Mouse (Mus musculus): ENCODE measurements at regions not wholly inside any gene's neighbourhood (a gene's known extent, or its start where the extent isn't known, plus 50 kb on each side); places are given as distances from the start of the nearest gene placed in this dataset.

GRCm38 (mm10) chr3:41433106-41433505, 122.4 kb upstream of the Jade1 start:
- H3K9ac ChIP-seq (ENCODE audit: low read depth, poor library complexity, severe bottlenecking) = no peak overlapping the region
- no peaks in the 10 kb centered on the region for H3K36me3 ChIP-seq (ENCODE audit: control insufficient read depth, insufficient read depth, low read length, poor library complexity, severe bottlenecking)
- TF ChIP-seq POLR2A (IDR thresholded peaks at IDR 0.05; ENCODE audit: insufficient read depth, low read length) (no peak), EP300 (IDR thresholded peaks at IDR 0.05; ENCODE audit: insufficient read depth, low read depth, low read length) (no peak), CTCF (IDR thresholded peaks at IDR 0.05; ENCODE audit: low read depth, low read length) (no peak)
- H3K4me1 ChIP-seq (ENCODE audit: control insufficient read depth, insufficient read depth, low read length) = no peaks in the 10 kb centered on the region
- H3K27me3 ChIP-seq (ENCODE audit: control insufficient read depth, insufficient read depth, low read length, poor library complexity, severe bottlenecking) = no peaks in the 10 kb centered on the region
- H3K4me3 ChIP-seq (ENCODE audit: low read depth, low read length) = no peak overlapping the region
- H3K9me3 ChIP-seq (replicated peaks; ENCODE audit: control insufficient read depth, insufficient read depth, low read length, poor library complexity, severe bottlenecking) = no peaks in the 10 kb centered on the region
- no peak overlapping the region for H3K27ac ChIP-seq (ENCODE audit: insufficient read depth, low read length)

GRCm38 (mm10) chr3:41432376-41432775, 123.2 kb upstream of the Jade1 start:
- H3K4me3 ChIP-seq (ENCODE audit: low read depth, low read length) = no peak overlapping the region
- H3K27me3 ChIP-seq (ENCODE audit: control insufficient read depth, insufficient read depth, low read length, poor library complexity, severe bottlenecking) = no peaks in the 10 kb centered on the region
- TF ChIP-seq EP300 (IDR thresholded peaks at IDR 0.05; ENCODE audit: insufficient read depth, low read depth, low read length) (no peak), POLR2A (IDR thresholded peaks at IDR 0.05; ENCODE audit: insufficient read depth, low read length) (no peak), CTCF (IDR thresholded peaks at IDR 0.05; ENCODE audit: low read depth, low read length) (no peak)
- no peaks in the 10 kb centered on the region for H3K4me1 ChIP-seq (ENCODE audit: control insufficient read depth, insufficient read depth, low read length)
- H3K9ac ChIP-seq (ENCODE audit: low read depth, poor library complexity, severe bottlenecking) = no peak overlapping the region
- H3K27ac ChIP-seq (ENCODE audit: insufficient read depth, low read length) = no peak overlapping the region
- H3K36me3 ChIP-seq (ENCODE audit: control insufficient read depth, insufficient read depth, low read length, poor library complexity, severe bottlenecking) = no peaks in the 10 kb centered on the region
- H3K9me3 ChIP-seq (replicated peaks; ENCODE audit: control insufficient read depth, insufficient read depth, low read length, poor library complexity, severe bottlenecking) = no peaks in the 10 kb centered on the region

GRCm38 (mm10) chr3:41430191-41430590, 125.3 kb upstream of the Jade1 start:
- Histone ChIP-seq H3K36me3 (ENCODE audit: control insufficient read depth, insufficient read depth, low read length, poor library complexity, severe bottlenecking) (no peaks in the 10 kb centered on the region), H3K4me3 (ENCODE audit: low read depth, low read length) (no peak overlapping the region), H3K4me1 (ENCODE audit: control insufficient read depth, insufficient read depth, low read length) (no peaks in the 10 kb centered on the region), H3K9ac (ENCODE audit: low read depth, poor library complexity, severe bottlenecking) (no peak overlapping the region), H3K27ac (ENCODE audit: insufficient read depth, low read length) (no peak overlapping the region), H3K27me3 (ENCODE audit: control insufficient read depth, insufficient read depth, low read length, poor library complexity, severe bottlenecking) (no peaks in the 10 kb centered on the region), H3K9me3 (replicated peaks; ENCODE audit: control insufficient read depth, insufficient read depth, low read length, poor library complexity, severe bottlenecking) (no peaks in the 10 kb centered on the region)
- no peak for TF ChIP-seq CTCF (IDR thresholded peaks at IDR 0.05; ENCODE audit: low read depth, low read length)
- no peak for TF ChIP-seq POLR2A (IDR thresholded peaks at IDR 0.05; ENCODE audit: insufficient read depth, low read length)
- no peak for TF ChIP-seq EP300 (IDR thresholded peaks at IDR 0.05; ENCODE audit: insufficient read depth, low read depth, low read length)

GRCm38 (mm10) chr3:41426946-41427345, 128.6 kb upstream of the Jade1 start:
- TF ChIP-seq CTCF (IDR thresholded peaks at IDR 0.05; ENCODE audit: low read depth, low read length) (no peak), POLR2A (IDR thresholded peaks at IDR 0.05; ENCODE audit: insufficient read depth, low read length) (no peak), EP300 (IDR thresholded peaks at IDR 0.05; ENCODE audit: insufficient read depth, low read depth, low read length) (no peak)
- no peaks in the 10 kb centered on the region for H3K27me3 ChIP-seq (ENCODE audit: control insufficient read depth, insufficient read depth, low read length, poor library complexity, severe bottlenecking)

GRCm38 (mm10) chr3:41425863-41426262, 129.7 kb upstream of the Jade1 start:
- H3K4me3 ChIP-seq (ENCODE audit: low read depth, low read length) = no peak overlapping the region
- H3K9me3 ChIP-seq (replicated peaks; ENCODE audit: control insufficient read depth, insufficient read depth, low read length, poor library complexity, severe bottlenecking) = no peaks in the 10 kb centered on the region
- no peaks in the 10 kb centered on the region for H3K27me3 ChIP-seq (ENCODE audit: control insufficient read depth, insufficient read depth, low read length, poor library complexity, severe bottlenecking)
- no peak overlapping the region for H3K9ac ChIP-seq (ENCODE audit: low read depth, poor library complexity, severe bottlenecking)
- peaks cover 6% of the 10 kb centered on the region for H3K4me1 ChIP-seq (ENCODE audit: control insufficient read depth, insufficient read depth, low read length)
- no peaks in the 10 kb centered on the region for H3K36me3 ChIP-seq (ENCODE audit: control insufficient read depth, insufficient read depth, low read length, poor library complexity, severe bottlenecking)
- no peak overlapping the region for H3K27ac ChIP-seq (ENCODE audit: insufficient read depth, low read length)
- no peak for TF ChIP-seq POLR2A (IDR thresholded peaks at IDR 0.05; ENCODE audit: insufficient read depth, low read length)
- no peak for TF ChIP-seq CTCF (IDR thresholded peaks at IDR 0.05; ENCODE audit: low read depth, low read length)
- no peak for TF ChIP-seq EP300 (IDR thresholded peaks at IDR 0.05; ENCODE audit: insufficient read depth, low read depth, low read length)

More at GRCm38 (mm10) chr3:41426946-41427345, 128.6 kb upstream of the Jade1 start:
- H3K4me3 ChIP-seq (ENCODE audit: low read depth, low read length) = no peak overlapping the region
- H3K9ac ChIP-seq (ENCODE audit: low read depth, poor library complexity, severe bottlenecking) = no peak overlapping the region
- H3K36me3 ChIP-seq (ENCODE audit: control insufficient read depth, insufficient read depth, low read length, poor library complexity, severe bottlenecking) = no peaks in the 10 kb centered on the region
- peaks cover 6% of the 10 kb centered on the region for H3K4me1 ChIP-seq (ENCODE audit: control insufficient read depth, insufficient read depth, low read length)
- H3K9me3 ChIP-seq (replicated peaks; ENCODE audit: control insufficient read depth, insufficient read depth, low read length, poor library complexity, severe bottlenecking) = no peaks in the 10 kb centered on the region
- no peak overlapping the region for H3K27ac ChIP-seq (ENCODE audit: insufficient read depth, low read length)

- Histone ChIP-seq H3K9ac (ENCODE audit: low read depth, poor library complexity, severe bottlenecking) (peak overlapping the region; percentile 49; the same call in 1 of the 2 replicates), H3K4me3 (ENCODE audit: low read depth, low read length) (no peak overlapping the region), H3K27ac (ENCODE audit: insufficient read depth, low read length) (peak overlapping the region; percentile 70), H3K27me3 (ENCODE audit: control insufficient read depth, insufficient read depth, low read length, poor library complexity, severe bottlenecking) (no peaks in the 10 kb centered on the region), H3K36me3 (ENCODE audit: control insufficient read depth, insufficient read depth, low read length, poor library complexity, severe bottlenecking) (no peaks in the 10 kb centered on the region), H3K9me3 (replicated peaks; ENCODE audit: control insufficient read depth, insufficient read depth, low read length, poor library complexity, severe bottlenecking) (no peaks in the 10 kb centered on the region), H3K4me1 (ENCODE audit: control insufficient read depth, insufficient read depth, low read length) (peaks cover 6% of the 10 kb centered on the region)
- no peak for TF ChIP-seq EP300 (IDR thresholded peaks at IDR 0.05; ENCODE audit: insufficient read depth, low read depth, low read length)
Measured at GRCm38 (mm10) chr3:41424142-41424939, 131.2 kb upstream of the Jade1 start.
